Mouse (Mus musculus) gastrocnemius, postnatal 36 days (tissue): ENCODE results near the gene B3gnt6. TPM values are rescaled to one million over a fixed set of nuclear protein-coding genes. Genes with fewer than 3 reads are reported as not detected.
A peak's percentile ranks its signal among the peaks of the same experiment; 100 is the strongest.
"Not testable (repeated sequence)": the region's sequence is repeated elsewhere in the genome, so short reads cannot be mapped to it uniquely, and the experiment has no call there.

Experiments used
- DNase-seq, 2 experiments: peaks; one replicate each; pipeline ENCODE4 v3.0.0; 2022
- intact Hi-C: fragments of 180-260 bp; cut with DNase I; formaldehyde crosslinking; loops from one replicate; pipeline ENCODE4 v1.15.1; 2025
- long read RNA-seq, 2 experiments: library from polyadenylated mRNA; stranded (forward); transcript quantifications; one replicate each; pipeline ENCODE4 v2.0.0; 2021
- total RNA-seq, 2 experiments: library from RNA; stranded (reverse); gene quantifications; 2 replicates each; pipeline ENCODE4 v1.2.3; 2021

The B3gnt6 gene
- not detected for total RNA-seq
- long read RNA-seq, experiment 1: 0 reads
- long read RNA-seq, experiment 2: 0 reads

DNA sequence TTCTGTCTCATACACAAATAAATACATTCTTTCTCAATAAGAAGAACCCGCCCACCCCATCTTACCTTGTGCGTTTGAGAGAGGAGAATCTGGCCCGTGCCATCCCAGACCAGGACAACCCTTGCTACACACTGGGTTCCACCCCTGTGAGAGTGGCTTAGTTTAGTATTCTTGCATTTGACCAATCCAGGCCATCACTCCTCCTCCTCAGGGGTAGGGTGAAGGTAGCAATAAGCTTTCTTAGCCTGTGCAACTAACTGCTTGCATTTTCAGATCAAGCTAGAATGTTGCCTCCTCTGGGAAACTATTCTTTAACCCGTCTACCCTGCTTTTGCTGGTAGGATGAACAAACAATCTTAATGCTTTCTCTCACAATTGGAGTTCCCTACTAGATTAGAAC lies at the start of gene B3gnt6:
Gene B3gnt6, minus strand, starts transcription at position 101 of the 400 bp plus-strand sequence.
- intact Hi-C loops: no loop called here
- no peak for DNase-seq

DNA sequence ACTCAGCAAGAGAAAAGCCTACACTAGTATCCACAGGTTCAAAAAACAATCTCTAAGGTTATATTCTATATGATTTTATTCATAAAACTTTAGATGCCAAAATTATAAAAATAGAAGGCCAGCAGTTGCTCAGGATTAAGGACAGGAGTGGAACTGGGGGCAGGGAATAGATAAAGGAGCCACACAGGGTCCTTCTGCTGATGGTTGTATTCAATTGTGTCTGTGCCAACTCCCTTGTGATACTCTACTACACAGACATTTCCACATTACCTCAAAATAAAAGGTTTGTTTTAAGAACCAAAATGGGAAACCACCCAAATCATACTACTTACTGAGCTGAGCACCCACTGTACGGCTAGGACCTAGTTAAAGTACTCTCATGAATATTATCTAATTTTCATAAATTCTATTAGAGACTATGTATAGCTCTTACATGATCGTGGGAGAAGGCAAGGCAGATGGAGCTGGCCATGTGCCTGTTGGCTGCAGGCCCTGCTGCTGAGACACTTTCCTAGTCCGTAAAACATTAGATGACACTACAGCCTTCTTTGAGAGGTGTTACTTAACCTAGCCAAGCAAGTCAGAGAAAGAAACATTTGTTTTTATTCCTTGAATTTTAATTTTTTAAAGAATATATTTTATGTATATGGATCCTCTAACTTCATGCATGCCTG lies 37.5 kb upstream of the B3gnt6 start:
- DNase-seq: peak; percentile 16 to 34
- intact Hi-C loops: no loop called here

DNA sequence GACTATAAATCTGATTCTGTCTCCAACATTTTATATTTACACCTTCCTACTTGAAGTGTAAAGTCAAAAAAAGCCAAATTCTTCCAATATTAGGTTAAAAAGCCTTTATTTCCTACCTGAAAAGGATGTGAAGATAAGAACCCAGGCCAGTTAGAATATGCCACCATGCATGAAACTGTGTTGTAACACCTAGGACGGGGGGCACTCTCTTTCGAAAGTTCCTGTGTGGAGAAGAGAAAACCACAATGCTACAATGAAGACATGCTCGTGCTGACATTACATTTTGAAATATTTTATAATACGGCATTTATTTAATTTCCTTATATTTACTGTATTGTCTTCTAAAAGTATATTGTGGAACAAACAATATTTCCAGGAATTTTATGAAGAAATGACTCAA lies 24.5 kb upstream of the B3gnt6 start:
- intact Hi-C loops: no loop called here
- DNase-seq: no peak

DNA sequence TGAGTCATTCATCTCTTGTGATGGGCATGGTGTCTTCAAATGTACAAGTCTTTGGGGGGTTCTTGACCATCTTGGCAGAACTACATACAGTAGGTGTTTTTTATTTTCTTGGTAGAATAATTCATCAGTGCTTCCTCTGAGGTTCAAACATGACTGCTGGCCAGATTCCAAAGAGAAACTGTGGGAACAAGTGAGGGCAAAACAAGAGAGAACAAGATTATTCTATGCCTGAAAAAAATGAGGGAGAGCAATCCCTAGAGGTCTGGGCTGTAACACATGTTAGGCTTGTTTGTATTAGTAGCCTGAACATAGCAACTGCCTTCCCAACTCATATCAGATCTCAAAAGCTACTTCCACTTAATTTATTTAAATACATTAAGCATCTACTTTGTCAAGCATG lies 17.4 kb upstream of the B3gnt6 start:
- no peak for DNase-seq
- intact Hi-C loops: no loop called here

DNA sequence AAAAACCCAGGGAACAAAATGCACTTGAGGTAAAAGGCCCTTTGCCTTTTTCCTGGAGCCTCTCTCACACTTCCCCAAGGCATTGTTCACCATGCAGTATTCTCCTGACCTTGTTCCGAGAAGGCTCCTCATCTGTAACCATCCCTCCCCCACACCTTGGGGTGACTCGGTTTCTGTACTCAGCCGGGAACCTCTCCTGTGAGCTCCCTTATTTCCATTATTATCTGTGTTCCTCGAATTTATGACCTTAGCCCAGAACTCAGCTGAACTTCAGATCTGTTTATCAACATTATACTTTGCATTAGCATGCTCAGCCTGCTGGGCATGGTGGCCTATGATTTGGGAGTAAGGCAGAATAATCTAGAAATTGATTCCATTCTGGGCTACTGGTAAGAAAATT lies 3.7 kb upstream of the B3gnt6 start:
- DNase-seq: no peak
- intact Hi-C loops: no loop called here

DNA sequence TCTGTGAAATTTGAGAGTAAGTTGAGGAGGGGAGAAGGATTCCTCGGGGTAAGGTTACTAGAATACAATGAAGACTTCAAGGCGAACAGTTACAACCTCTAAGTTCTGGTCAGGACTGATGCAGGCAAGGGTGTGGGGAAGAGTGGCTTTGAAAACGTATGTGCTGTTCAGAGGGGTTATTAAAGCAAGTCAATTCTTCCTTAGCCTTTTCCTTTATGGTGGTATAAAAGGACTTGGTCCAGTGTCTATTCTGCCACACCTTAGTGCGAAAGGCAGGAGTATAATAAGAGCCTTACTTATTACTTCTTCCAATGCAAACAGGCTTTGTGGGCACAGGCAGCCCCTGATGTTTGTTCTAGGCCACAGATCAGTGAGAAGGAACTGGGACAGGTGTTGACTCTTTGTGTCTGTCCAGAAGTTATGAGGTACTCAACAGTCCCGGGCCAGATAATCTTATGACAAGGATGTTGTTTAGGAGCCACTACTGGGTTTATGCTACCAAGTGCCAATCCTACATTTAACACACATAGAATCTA lies 2.3 kb upstream of the B3gnt6 start:
- intact Hi-C loops: no loop called here
- no peak for DNase-seq

DNA sequence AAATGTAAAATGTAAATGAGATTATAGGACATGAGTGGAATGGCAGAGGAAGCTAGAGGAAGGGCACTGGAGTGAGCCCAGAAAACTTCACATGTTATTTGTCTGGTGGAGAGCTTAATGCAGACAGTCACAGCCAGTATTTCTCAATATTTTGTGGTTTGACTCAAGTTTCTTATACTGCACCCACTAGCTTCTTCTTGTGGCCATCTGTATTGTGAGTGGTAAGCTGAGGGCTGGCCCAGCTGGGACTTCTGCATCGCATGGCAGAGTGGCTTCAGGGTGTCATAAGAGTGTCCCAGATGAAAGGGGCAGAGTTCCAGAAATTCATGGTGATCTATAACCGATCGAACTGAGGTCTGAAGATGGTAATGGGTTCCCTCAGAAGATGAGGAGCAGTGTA lies 1.1 kb upstream of the B3gnt6 start:
- intact Hi-C loops: no loop called here
- no peak for DNase-seq

DNA sequence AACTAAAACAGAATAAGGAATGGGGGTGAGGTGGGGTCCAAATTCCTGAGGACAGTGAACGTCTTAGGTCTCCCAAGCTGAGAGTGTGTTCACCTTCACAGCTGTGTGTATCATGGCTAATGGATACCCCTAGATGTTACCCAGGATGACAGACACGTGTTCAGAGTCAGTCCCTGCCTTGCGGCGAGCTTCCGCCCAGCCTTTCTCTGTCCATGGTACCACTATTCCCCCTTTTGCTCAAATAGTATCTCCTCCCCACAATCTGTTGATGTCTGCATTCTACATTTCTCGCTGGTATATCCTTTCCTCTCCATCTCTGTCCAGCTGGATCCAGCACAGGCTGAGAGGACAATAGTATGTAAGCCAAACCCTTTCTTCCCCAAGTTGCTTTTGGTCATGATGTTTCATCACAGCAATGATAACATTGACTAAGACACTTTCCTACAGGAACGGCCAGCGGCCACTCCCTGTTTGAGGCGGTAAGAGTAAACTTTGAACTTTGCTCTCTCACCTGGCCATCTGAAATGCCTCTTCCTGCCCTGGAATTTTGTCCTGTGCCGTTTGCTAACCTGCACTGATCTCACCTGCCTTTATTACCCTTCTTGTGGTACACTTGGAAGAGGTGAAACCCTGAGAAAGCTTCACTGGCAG lies 4.0 kb downstream of the B3gnt6 start:
- intact Hi-C loops: no loop called here
- DNase-seq: no peak

DNA sequence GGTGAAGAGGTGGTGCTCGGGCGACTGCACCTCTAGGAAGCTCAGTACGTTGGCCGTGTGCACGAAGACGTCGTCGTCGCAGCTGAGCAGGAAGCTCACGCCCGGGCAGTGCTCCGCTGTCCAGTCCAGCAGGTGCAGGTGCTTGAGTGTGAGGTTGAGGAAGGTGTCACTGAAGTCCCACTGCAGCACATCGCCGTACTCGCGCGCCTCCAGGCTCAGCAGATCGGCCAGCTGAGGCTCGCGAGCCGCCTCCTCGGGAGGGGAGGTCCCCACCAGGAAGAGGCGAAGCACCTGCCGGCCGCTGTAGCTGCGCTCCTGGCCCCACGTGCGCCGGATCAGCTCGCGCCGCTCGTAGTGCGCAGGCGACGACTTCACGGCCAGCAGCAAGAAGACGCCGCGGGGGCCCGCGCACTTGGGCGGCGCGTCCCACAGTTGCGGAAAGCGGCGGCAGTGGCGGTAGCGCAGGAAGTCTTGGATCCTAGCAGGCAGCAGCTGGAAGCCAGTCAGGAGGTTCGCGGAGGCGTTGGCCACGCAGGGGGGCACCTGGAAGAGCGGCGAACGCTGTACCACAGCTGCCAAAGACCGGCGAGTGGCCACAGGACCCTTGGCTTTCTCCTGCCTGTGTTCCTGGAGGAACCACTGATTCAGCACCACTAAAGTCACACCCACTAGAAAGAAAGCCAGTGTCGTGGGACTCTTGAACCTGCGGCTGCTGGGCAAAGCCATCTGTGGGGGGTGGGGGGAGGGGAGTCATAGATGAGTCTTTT lies 5.1 kb downstream of the B3gnt6 start:
- no peak for DNase-seq
- intact Hi-C loops: loop anchor here (5.0 kb wide), 1 partner anchor 37 kb away; no protein-coding TSS in a partner anchor

DNA sequence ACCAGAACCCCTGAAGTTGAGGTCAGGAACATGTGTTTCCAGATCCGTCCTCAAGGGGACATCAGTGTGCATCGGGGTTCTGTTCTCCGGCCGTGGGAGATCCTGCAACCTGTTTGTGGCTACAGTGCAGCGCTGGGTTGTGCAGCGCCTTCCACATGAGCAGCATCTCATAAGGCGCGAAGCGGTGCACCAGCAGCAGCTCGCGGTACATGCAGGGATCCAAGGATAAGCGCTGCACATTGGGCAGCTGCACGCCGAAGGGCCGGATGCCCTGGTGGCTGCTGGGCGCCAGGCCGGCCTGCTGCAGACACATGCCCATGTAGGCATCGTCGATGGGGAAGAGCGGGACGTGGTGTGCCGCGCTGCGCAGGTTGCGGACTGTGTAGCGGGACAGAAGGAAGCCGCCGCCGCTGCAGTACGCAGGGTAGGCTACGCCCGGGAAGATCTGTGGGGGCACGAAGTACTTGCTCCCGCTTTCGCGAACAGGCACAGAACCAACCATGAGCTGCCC lies 5.7 kb downstream of the B3gnt6 start:
- no peak for DNase-seq

DNA sequence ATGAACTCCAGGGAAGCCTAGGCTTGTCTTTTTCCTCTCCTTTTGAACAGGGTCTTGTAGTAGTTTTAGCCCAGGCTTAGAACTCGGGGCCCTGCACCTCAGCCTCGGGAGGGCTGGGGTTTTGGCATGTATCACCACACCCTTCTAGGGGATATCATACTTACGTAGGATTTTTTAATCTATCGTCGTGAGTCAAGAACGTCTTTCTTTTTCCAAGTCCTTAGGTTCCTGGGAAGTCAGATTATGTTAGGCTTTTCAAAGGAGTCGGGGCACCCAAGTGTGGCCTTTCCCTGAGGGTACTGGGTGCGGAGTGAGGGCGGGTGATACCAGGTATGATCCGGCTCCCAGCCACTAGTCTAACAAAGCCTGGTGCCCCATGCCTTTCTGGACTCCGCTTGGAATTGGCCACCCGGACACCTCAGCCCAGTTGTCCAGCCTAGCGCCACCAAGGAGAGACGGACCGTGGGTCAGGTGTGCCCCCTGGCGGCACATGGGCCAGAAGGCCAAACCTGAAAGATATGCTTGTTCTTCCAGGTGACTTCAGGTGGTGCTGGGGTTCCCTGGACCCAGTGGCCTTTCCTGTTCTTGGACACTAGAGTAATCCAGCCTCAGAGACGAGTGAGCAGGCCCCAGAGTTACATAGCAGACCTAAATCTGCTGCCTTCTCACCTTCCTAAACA lies 7.6 kb downstream of the B3gnt6 start:
- intact Hi-C loops: loop anchor here (2.0 to 5.0 kb wide), 2 partner anchors 34 to 149 kb away; no protein-coding TSS in a partner anchor
- DNase-seq: no peak

More for the DNA sequence above, 5.7 kb downstream of the B3gnt6 start:
- intact Hi-C loops: loop anchor here (2.0 to 5.0 kb wide), 2 partner anchors 36 to 147 kb away; no protein-coding TSS in a partner anchor

DNA sequence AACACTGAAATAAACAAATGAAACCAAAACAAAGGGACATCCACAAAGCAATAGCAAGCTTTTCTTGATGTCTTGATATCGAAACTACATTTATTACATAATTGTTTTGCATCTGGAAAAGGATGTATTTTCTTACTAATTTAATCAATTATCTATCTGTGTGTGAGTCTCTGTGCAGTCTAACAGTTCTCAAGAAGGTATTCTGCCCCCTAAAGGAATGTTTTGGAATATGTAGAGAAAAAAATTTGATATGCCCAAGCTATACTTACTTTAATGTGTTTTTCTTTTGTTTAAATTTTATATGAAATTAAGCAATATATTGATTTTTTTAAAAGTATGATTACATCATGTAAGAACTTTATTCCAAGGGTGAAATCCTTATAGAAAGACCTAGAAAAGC lies 8.7 kb downstream of the B3gnt6 start:
- DNase-seq: no peak
- intact Hi-C loops: loop anchor here (5.0 kb wide), 1 partner anchor 33 kb away; no protein-coding TSS in a partner anchor

DNA sequence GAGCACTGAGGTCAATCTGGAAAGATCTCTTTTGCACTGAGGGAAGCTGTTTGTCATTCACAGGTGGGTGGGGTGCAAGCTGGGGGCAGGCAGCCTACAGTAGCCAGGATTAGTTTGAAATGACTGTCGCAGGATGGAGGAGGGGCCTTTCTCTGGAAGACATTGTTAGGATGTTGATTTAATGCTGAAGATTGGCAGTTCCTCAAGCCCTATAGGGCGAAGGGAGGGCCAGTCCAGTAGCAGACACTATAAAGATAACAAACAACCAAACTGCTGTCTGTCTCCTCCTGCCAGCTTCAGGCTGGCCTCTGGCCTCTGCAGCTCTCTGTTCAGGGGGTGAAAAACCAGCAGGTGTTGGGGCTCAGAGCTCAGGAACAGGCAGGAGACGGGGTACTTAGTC lies 9.5 kb downstream of the B3gnt6 start:
- no peak for DNase-seq
- intact Hi-C loops: loop anchor here (2.0 to 5.0 kb wide), 2 partner anchors 32 to 67 kb away; no protein-coding TSS in a partner anchor

DNA sequence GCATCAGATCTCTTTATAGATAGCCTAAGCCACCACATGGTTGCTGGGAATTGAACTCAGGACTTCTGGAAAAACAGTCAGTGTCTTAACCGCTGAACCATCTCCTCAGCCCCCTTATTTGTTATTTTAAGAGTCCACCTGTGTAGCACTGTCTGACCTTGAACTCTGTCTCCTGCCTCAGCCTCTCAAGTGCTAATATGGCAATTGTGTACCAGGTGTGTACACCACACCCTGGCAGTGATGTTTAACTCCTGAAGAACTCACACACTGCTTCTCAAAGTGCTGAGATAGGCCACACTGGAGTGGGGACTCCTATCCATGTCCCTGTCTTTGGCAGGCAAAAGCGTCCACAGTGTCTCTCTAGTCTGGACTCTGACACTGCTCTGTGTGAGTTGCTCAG lies 10.6 kb downstream of the B3gnt6 start:
- no peak for DNase-seq
- intact Hi-C loops: loop anchor here (2.0 kb wide), 1 partner anchor 66 kb away; no protein-coding TSS in a partner anchor

DNA sequence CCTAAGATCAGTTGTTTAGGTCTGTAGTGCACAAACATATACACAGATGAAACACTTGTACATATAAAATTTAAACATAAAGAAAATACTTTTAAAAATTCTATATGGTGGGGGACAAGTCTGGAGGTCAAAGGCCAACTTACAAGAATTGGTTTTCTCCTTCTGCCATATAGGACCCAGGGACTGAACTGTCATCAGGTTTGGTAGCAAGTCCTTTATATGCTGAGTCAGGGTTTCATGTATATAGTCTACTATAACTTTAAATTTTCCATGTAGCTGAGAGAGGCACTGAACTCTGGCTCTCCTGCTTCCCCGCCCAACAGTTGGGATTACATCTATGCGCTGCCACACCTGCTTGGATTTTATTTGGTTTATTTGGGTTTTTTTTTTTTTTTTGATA lies 11.0 kb downstream of the B3gnt6 start:
- DNase-seq: no peak
- intact Hi-C loops: loop anchor here (2.0 kb wide), 1 partner anchor 65 kb away; no protein-coding TSS in a partner anchor

DNA sequence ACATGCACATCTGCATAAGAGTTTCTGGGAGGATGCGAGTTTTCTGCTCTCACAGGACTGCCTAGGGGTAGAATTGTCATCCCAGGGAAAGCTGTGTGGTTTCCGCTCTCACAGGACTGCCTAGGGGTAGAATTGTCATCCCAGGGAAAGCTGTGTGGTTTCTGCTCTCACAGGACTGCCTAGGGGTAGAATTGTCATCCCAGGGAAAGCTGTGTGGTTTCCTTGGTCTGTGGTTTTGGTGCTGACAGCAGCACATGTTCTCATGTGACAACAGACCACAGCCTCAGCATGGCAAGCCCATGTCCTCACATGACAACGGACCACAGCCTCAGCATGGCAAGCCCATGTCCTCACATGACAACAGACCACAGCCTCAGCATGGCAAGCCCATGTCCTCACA lies 11.9 kb downstream of the B3gnt6 start:
- intact Hi-C loops, DNase-seq: not testable (repeated sequence)

DNA sequence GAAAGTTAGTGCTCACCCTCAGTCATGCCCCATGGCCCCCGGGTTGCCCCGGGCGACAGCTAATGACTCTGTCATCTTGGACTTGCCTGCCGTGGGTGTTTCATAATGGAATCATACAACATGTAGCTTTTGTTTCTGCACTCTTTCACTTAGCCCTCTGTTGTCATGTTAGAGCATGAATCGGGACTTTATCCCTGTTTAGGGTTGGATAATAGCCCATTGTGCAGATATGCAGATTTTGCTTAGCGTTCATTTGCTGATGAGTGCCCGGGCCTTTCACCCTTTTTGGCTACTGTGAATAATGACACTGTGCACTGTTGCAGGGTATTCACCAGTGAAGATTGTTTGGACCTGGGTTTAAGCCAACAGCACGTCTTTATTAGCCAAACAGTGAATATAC lies 12.6 kb downstream of the B3gnt6 start:
- intact Hi-C loops: no loop called here

DNA sequence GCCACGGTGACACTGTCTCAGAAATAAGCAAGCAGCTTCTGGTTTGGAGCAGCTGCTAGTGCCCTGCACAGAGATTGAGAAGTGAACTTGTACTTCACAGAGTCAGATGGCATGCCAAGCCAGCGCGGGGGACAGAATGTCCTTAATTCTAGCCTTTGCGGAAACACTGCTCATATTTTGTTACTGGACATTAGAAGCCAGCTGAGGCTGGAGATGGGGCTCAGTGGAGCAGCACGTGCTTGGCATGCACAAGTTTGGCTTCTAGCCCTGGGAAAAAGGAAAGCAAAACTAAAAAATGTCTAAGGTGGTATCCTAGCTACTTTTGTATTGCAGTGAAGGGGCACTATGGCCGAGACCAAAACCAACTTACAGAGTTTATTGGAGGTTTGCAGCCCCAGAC lies 14.0 kb downstream of the B3gnt6 start:
- no peak for DNase-seq
- intact Hi-C loops: no loop called here

More for the DNA sequence above, 12.6 kb downstream of the B3gnt6 start:
- DNase-seq: no peak

DNA sequence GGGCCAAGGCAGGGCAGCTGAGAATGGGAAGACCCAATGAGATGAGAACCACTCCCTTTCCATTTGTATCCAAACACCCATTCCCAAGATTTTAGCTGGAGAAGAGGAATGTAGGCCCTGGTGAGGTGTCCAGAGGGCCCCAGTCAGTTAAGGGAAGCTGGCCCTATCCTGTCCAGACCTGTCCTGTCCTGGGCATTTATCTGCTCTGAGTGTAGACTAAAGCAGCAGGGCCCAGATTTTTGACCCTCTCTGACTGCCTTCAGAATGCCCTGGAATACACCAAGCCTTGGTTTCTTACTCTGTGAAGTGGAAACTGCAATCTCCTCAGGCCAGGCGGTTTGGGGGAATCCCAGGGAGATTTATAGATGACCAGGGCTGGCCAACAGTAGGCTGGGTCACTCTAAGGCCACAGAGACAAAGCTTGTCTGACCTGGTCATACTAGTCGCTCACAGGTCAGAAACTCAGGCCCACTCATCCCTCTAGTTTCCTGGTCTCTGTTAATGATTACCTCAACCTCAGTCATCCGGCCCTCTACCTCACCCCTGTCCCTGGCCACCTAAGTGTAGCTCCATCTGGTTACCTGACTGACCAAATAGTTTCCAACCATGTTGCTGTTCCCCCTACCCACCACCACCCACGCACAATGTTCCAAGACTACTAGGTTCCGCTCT lies 20.6 kb downstream of the B3gnt6 start:
- intact Hi-C loops: no loop called here
- DNase-seq: peak in 1 of 2 experiments; percentile 8
